ENCODE assay signal across 19 mouse cellular contexts in genomic region chr2:152149891-152150290, GRCm38 (mm10). TPM values are rescaled to one million over a fixed set of nuclear protein-coding genes. Genes with fewer than 3 reads are reported as not detected.
A peak's percentile ranks its signal among the peaks of the same experiment; 100 is the strongest.
DNase-seq lines count a peak whose midpoint lies in the region; ATAC-seq and TF ChIP-seq lines count a peak whose summit lies in the region.
"Had no signal": no experiment of that assay in that cellular context is flagged by ENCODE, and none has a peak within 500 bp of the region (broad histone marks: within the 10 kb centered on the region; RNA-seq: fewer than 3 reads in every experiment).

No protein-coding gene starts in this region.

- WGBS in hindbrain, embryonic 10.5 days: 28% methylated on average over 4 of the region's 4 CpGs
- WGBS in hindbrain, embryonic 13.5 days: 8% methylated on average over 4 of the region's 4 CpGs
- WGBS in liver, postnatal 0 days (ENCODE audit: insufficient replicate concordance): 50% methylated on average over 4 of the region's 4 CpGs

- no peak overlapping the region for H3K9ac ChIP-seq in hindbrain, embryonic 13.5 days
- H3K9ac ChIP-seq in ES-Bruce4 (ENCODE audit: low read depth, poor library complexity, severe bottlenecking): no peak overlapping the region
- H3K9ac ChIP-seq in liver, postnatal 0 days (replicated peaks): no peak overlapping the region
- H3K9ac ChIP-seq: forebrain, postnatal 0 days; hindbrain, embryonic 14.5 days; neural tube, embryonic 12.5 days had no signal

- H3K4me3 ChIP-seq in hindbrain, embryonic 10.5 days: no peak overlapping the region
- no peak overlapping the region for H3K4me3 ChIP-seq in hindbrain, embryonic 13.5 days
- H3K4me3 ChIP-seq in ES-Bruce4 (ENCODE audit: low read depth, low read length): no peak overlapping the region
- no peak overlapping the region for H3K4me3 ChIP-seq in brown adipose tissue, adult 24 weeks (ENCODE audit: insufficient read depth, low read depth, low read length)
- no peak overlapping the region for H3K4me3 ChIP-seq in liver, postnatal 0 days (ENCODE audit: low read depth, low read length)
- H3K4me3 ChIP-seq: layer of hippocampus, adult 2 months; neural tube, embryonic 12.5 days had no signal

- TF ChIP-seq CTCF in ES-Bruce4 (IDR thresholded peaks at IDR 0.05; ENCODE audit: low read depth, low read length): no peak
- TF ChIP-seq CTCF in liver, postnatal 0 days (IDR thresholded peaks at IDR 0.05; ENCODE audit: low read depth): no peak

- no peak for ATAC-seq in hindbrain, embryonic 13.5 days (ENCODE audit: low FRiP score)
- ATAC-seq in liver, postnatal 0 days: no peak
- ATAC-seq: forebrain, postnatal 0 days had no signal

- H3K9me3 ChIP-seq in hindbrain, embryonic 10.5 days: no peaks in the 10 kb centered on the region
- H3K9me3 ChIP-seq in hindbrain, embryonic 13.5 days: no peaks in the 10 kb centered on the region
- H3K9me3 ChIP-seq in ES-Bruce4 (replicated peaks; ENCODE audit: control insufficient read depth, insufficient read depth, low read length, poor library complexity, severe bottlenecking): no peaks in the 10 kb centered on the region
- H3K9me3 ChIP-seq in liver, postnatal 0 days (ENCODE audit: low read length): no peaks in the 10 kb centered on the region
- H3K9me3 ChIP-seq: neural tube, embryonic 12.5 days had no signal

- H3K27ac ChIP-seq in hindbrain, embryonic 10.5 days: peak overlapping the region; percentile 41; the same call in 1 of the 2 replicates
- no peak overlapping the region for H3K27ac ChIP-seq in hindbrain, embryonic 13.5 days
- H3K27ac ChIP-seq in ES-Bruce4 (ENCODE audit: insufficient read depth, low read length): peak overlapping the region; percentile 39
- peak overlapping the region; percentile 87 for H3K27ac ChIP-seq in brown adipose tissue, adult 24 weeks (replicated peaks; ENCODE audit: low read depth, low read length)
- H3K27ac ChIP-seq in liver, postnatal 0 days (ENCODE audit: low read depth): no peak overlapping the region
- H3K27ac ChIP-seq: hindbrain, embryonic 14.5 days; layer of hippocampus, adult 2 months; neural tube, embryonic 12.5 days had no signal

- TF ChIP-seq POLR2A in ES-Bruce4 (IDR thresholded peaks at IDR 0.05; ENCODE audit: insufficient read depth, low read length): no peak

- no peak overlapping the region for H3K4me2 ChIP-seq in hindbrain, embryonic 13.5 days
- H3K4me2 ChIP-seq in liver, postnatal 0 days (ENCODE audit: low read depth, low read length): no peak overlapping the region
- H3K4me2 ChIP-seq: hindbrain, embryonic 14.5 days; neural tube, embryonic 12.5 days had no signal

- DNase-seq in heart, adult 11 months: peak; percentile 90
- no peak for DNase-seq in heart, postnatal 25 days (ENCODE audit: low spot score)
- DNase-seq in hindbrain, embryonic 10.5 days (ENCODE audit: low spot score): no peak
- no peak for DNase-seq in liver, postnatal 0 days
- DNase-seq: cerebellum, adult 8-10 months; cerebellum, postnatal 36 days; embryo, embryonic 11 days; forebrain, postnatal 0 days; lung, postnatal 14 days; midbrain, embryonic 14.5 days; right cerebral cortex, postnatal 25 days; spleen, adult 18-20 months had no signal

- peaks cover 22% of the 10 kb centered on the region for H3K4me1 ChIP-seq in hindbrain, embryonic 10.5 days (replicated peaks)
- peaks cover 10% of the 10 kb centered on the region for H3K4me1 ChIP-seq in hindbrain, embryonic 13.5 days (replicated peaks)
- peaks cover 2% of the 10 kb centered on the region for H3K4me1 ChIP-seq in ES-Bruce4 (ENCODE audit: control insufficient read depth, insufficient read depth, low read length)
- peaks cover 16% of the 10 kb centered on the region; the same call in 1 of the 2 replicates for H3K4me1 ChIP-seq in brown adipose tissue, adult 24 weeks (ENCODE audit: control insufficient read depth, insufficient read depth, insufficient read length, low read length)
- H3K4me1 ChIP-seq in liver, postnatal 0 days (ENCODE audit: insufficient read depth): no peaks in the 10 kb centered on the region

- intact Hi-C loops in heart, postnatal 25 days (cut with DNase I): loop anchor here (1.0 kb wide), 1 partner anchor 27 kb away; no protein-coding TSS in a partner anchor

- H3K27me3 ChIP-seq in hindbrain, embryonic 10.5 days (ENCODE audit: insufficient read depth, poor library complexity, severe bottlenecking): peaks cover 47% of the 10 kb centered on the region
- H3K27me3 ChIP-seq in hindbrain, embryonic 13.5 days: peaks cover 33% of the 10 kb centered on the region
- no peaks in the 10 kb centered on the region for H3K27me3 ChIP-seq in ES-Bruce4 (ENCODE audit: control insufficient read depth, insufficient read depth, low read length, poor library complexity, severe bottlenecking)
- peaks cover 10% of the 10 kb centered on the region for H3K27me3 ChIP-seq in liver, postnatal 0 days (ENCODE audit: insufficient read depth, low read length)

- no peak for TF ChIP-seq EP300 in ES-Bruce4 (IDR thresholded peaks at IDR 0.05; ENCODE audit: insufficient read depth, low read depth, low read length)
- TF ChIP-seq EP300 in liver, postnatal 0 days (IDR thresholded peaks at IDR 0.05; ENCODE audit: low read depth): no peak

- no peaks in the 10 kb centered on the region for H3K36me3 ChIP-seq in hindbrain, embryonic 10.5 days
- no peaks in the 10 kb centered on the region for H3K36me3 ChIP-seq in hindbrain, embryonic 13.5 days
- H3K36me3 ChIP-seq in ES-Bruce4 (ENCODE audit: control insufficient read depth, insufficient read depth, low read length, poor library complexity, severe bottlenecking): peaks cover 26% of the 10 kb centered on the region
- H3K36me3 ChIP-seq in liver, postnatal 0 days (replicated peaks; ENCODE audit: insufficient read depth, low read length): no peaks in the 10 kb centered on the region
- H3K36me3 ChIP-seq: neural tube, embryonic 12.5 days had no signal

RNA-seq across cellular contexts. Expression of gene Tcf15, which starts 6.5 kb away (rescaled TPM):
- 10 to 100 TPM; 24.3 to 34.0 TPM for total RNA-seq in heart, postnatal 25 days (2021)
- polyA plus RNA-seq in hindbrain, embryonic 10.5 days (2016; fragmentation: Nextera tagmentation; extraction: Ambion mirVana): 5.2 and 7.6 TPM in 2 replicates
- polyA plus RNA-seq in hindbrain, embryonic 13.5 days (2015; fragmentation: Nextera tagmentation; extraction: Ambion mirVana): 2.8 and 3.2 TPM in 2 replicates
- 8.3 and 8.5 TPM in 2 replicates for polyA plus RNA-seq in ES-Bruce4 (2011; ENCODE audit: insufficient read depth, insufficient read length, low read depth, missing spikeins)
- 12.1 and 20.7 TPM in 2 replicates for polyA plus RNA-seq in brown adipose tissue, adult 24 weeks (2012; ENCODE audit: insufficient read depth, insufficient read length, missing spikeins)
- 0.14 and 0.18 TPM in 2 replicates for polyA plus RNA-seq in liver, postnatal 0 days (2015; fragmentation: Nextera tagmentation; extraction: Ambion mirVana)
- total RNA-seq: liver, adult 2 months had no signal
- polyA plus RNA-seq: liver, adult 2 months had no signal

RNA-seq across cellular contexts. Expression of gene Srxn1, which starts 44.6 kb away (rescaled TPM):
- 10 to 100 TPM; 14.8 to 15.2 TPM for total RNA-seq in heart, postnatal 25 days (2021)
- 15.6 and 18.7 TPM in 2 replicates for polyA plus RNA-seq in hindbrain, embryonic 10.5 days (2016; fragmentation: Nextera tagmentation; extraction: Ambion mirVana)
- 16.1 and 16.8 TPM in 2 replicates for polyA plus RNA-seq in hindbrain, embryonic 13.5 days (2015; fragmentation: Nextera tagmentation; extraction: Ambion mirVana)
- polyA plus RNA-seq in ES-Bruce4 (2011; ENCODE audit: insufficient read depth, insufficient read length, low read depth, missing spikeins): 18.1 TPM in 2 replicates
- polyA plus RNA-seq in brown adipose tissue, adult 24 weeks (2012; ENCODE audit: insufficient read depth, insufficient read length, missing spikeins): 36.2 and 39.3 TPM in 2 replicates
- polyA plus RNA-seq in liver, postnatal 0 days (2015; fragmentation: Nextera tagmentation; extraction: Ambion mirVana): 8.2 and 8.7 TPM in 2 replicates

Comparison
In these comparisons a context has a peak if more than half of its experiments do, and no peak if none do; other contexts are left out.
1. H3K27ac ChIP-seq: peak in hindbrain, embryonic 10.5 days (single experiment), ES-Bruce4 (single experiment) and brown adipose tissue, adult 24 weeks (single experiment); none in hindbrain, embryonic 13.5 days (single experiment) and liver, postnatal 0 days (single experiment).